Mouse (Mus musculus): Measurements from ENCODE around the gene Olfr1209. TPM values are rescaled to one million over a fixed set of nuclear protein-coding genes. Genes with fewer than 3 reads are reported as not detected.

The Olfr1209 gene
- polyA plus RNA-seq (2015; fragmentation: Nextera tagmentation; extraction: Ambion mirVana), result not detected in 2 replicates

DNA sequence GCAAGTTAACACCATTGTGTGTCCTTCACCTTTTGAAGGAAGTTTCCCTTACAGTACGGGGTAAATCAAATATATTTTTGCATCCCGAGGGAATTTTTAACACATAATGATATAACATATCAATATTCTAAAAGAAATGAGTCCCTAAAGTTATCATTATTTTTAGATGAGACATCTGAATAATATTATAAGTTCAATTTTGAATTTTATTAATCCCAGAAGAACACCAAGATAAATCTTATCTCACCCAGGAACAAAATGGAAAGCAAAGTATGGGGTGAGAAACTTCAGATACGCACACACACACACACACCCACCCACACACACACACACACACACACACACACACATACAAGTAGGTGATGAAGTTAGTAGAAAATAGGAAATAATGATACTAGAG, at the start of gene Olfr1209:
TSS of gene Olfr1209 (minus strand) at position 101 of the 400 bp plus-strand sequence.
- no peak within 1 kb of the TSS for H3K4me3 ChIP-seq (ENCODE audit: low read depth, low read length)
- no peaks in the 10 kb centered on the region for H3K36me3 ChIP-seq (ENCODE audit: control insufficient read depth, insufficient read depth)
- H3K9me3 ChIP-seq (replicated peaks; ENCODE audit: control insufficient read depth, low read length), result no peaks in the 10 kb centered on the region
- no peaks in the 10 kb centered on the region for H3K4me1 ChIP-seq (ENCODE audit: control insufficient read depth, low read depth, low read length)
- no peak within 1 kb of the TSS for H3K27ac ChIP-seq (ENCODE audit: low read length)
- no peak within 1 kb of the TSS for H3K9ac ChIP-seq (ENCODE audit: low read depth, low read length)
- no peaks in the 10 kb centered on the region for H3K27me3 ChIP-seq (ENCODE audit: control insufficient read depth, insufficient read depth, low read depth, low read length)
- no peak within 1 kb of the TSS for H3K4me2 ChIP-seq (ENCODE audit: low read depth, low read length)
- ATAC-seq (ENCODE audit: low read depth), result no peak
- WGBS (ENCODE audit: insufficient replicate concordance), result 55% methylated on average over 3 of the region's 3 CpGs

DNA sequence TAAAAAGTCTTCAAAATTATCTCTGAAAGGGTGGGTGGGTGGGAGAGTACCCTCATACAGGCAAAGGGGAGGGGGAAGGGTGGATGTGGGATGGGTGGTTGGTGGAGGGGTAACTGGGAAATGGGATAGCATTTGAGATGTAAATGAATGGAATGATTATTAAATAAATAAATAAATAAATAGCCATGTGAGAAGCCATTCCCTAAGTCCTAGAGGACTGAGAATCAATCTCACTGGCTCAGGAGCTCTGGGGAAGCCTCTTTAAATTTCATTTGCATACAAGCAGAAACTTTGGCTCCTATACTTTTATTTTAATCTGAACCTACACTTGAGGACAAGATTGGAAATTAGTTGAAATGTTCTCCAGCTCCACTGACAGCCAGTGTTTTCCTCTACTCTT, 38.7 kb upstream of the Olfr1209 start, which contains the start of gene Olfr1212:
TSS of gene Olfr1212 (plus strand) at position 301 of the 400 bp plus-strand sequence.
- no peaks in the 10 kb centered on the region for H3K4me1 ChIP-seq (ENCODE audit: control insufficient read depth, low read depth, low read length)
- H3K9ac ChIP-seq (ENCODE audit: low read depth, low read length), result no peak within 1 kb of the TSS
- H3K4me2 ChIP-seq (ENCODE audit: low read depth, low read length), result no peak within 1 kb of the TSS
- H3K27ac ChIP-seq (ENCODE audit: low read length), result no peak within 1 kb of the TSS
- H3K4me3 ChIP-seq (ENCODE audit: low read depth, low read length), result no peak within 1 kb of the TSS
- ATAC-seq (ENCODE audit: low read depth), result no peak
- no peaks in the 10 kb centered on the region for H3K36me3 ChIP-seq (ENCODE audit: control insufficient read depth, insufficient read depth)
- H3K9me3 ChIP-seq (replicated peaks; ENCODE audit: control insufficient read depth, low read length), result no peaks in the 10 kb centered on the region; the same call in 1 of the 2 replicates
- no peaks in the 10 kb centered on the region for H3K27me3 ChIP-seq (ENCODE audit: control insufficient read depth, insufficient read depth, low read depth, low read length)

DNA sequence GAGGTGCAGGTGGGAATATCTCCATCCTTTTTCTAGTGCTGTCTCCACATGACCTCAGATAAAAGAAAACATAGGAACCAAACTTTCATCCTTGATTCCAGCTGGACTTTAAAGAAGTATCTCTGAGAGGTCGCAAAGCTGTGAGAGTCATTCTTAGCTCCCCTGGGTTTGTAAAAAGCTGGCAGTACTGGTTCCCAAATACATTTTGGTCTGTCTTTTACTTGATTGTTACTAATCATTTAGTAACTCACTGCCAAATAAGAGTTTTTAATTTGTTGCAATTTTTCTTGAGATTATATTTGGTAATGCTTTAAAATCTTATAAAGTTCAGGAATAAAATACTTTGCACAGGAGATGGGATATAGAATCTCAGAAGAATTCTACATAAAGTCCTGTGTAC, 23.1 kb upstream of the Olfr1209 start, which contains the start of gene Olfr1211:
TSS of gene Olfr1211 (minus strand) at position 101 of the 400 bp plus-strand sequence.
- WGBS (ENCODE audit: insufficient replicate concordance), result 70% methylated on average over 1 of the region's 1 CpGs
- no peak within 1 kb of the TSS for H3K9ac ChIP-seq (ENCODE audit: low read depth, low read length)
- no peak for ATAC-seq (ENCODE audit: low read depth)
- H3K27ac ChIP-seq (ENCODE audit: low read length), result no peak within 1 kb of the TSS
- no peak within 1 kb of the TSS for H3K4me2 ChIP-seq (ENCODE audit: low read depth, low read length)
- H3K36me3 ChIP-seq (ENCODE audit: control insufficient read depth, insufficient read depth), result no peaks in the 10 kb centered on the region
- no peak within 1 kb of the TSS for H3K4me3 ChIP-seq (ENCODE audit: low read depth, low read length)
- H3K9me3 ChIP-seq (replicated peaks; ENCODE audit: control insufficient read depth, low read length), result no peaks in the 10 kb centered on the region
- H3K27me3 ChIP-seq (ENCODE audit: control insufficient read depth, insufficient read depth, low read depth, low read length), result no peaks in the 10 kb centered on the region
- no peaks in the 10 kb centered on the region for H3K4me1 ChIP-seq (ENCODE audit: control insufficient read depth, low read depth, low read length)

DNA sequence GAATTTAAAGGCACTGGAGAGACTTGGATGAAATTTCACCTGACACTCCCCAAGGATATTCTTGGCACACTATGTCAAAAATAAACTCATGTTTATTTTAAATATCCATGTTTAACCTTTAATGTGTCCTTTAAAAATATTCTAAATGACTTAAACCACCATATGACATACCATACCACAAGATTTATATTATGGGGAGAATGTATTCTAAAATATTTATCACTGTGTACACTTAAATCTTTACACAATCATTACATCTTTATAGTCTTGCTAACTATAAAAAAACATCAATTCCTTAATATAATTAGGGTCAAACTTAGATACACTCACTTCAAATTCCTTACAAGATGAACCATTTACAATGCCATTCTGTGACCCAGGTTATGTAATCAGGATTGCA, 12.7 kb downstream of the Olfr1209 start, which contains the start of gene Olfr1208:
TSS of gene Olfr1208 (minus strand) at position 101 of the 400 bp plus-strand sequence.
- H3K36me3 ChIP-seq (ENCODE audit: control insufficient read depth, insufficient read depth), result no peaks in the 10 kb centered on the region
- H3K4me2 ChIP-seq (ENCODE audit: low read depth, low read length), result no peak within 1 kb of the TSS
- H3K4me3 ChIP-seq (ENCODE audit: low read depth, low read length), result no peak within 1 kb of the TSS
- H3K9me3 ChIP-seq (replicated peaks; ENCODE audit: control insufficient read depth, low read length), result no peaks in the 10 kb centered on the region
- H3K27me3 ChIP-seq (ENCODE audit: control insufficient read depth, insufficient read depth, low read depth, low read length), result no peaks in the 10 kb centered on the region
- no peak within 1 kb of the TSS for H3K9ac ChIP-seq (ENCODE audit: low read depth, low read length)
- no peaks in the 10 kb centered on the region for H3K4me1 ChIP-seq (ENCODE audit: control insufficient read depth, low read depth, low read length)
- no peak for ATAC-seq (ENCODE audit: low read depth)
- no peak within 1 kb of the TSS for H3K27ac ChIP-seq (ENCODE audit: low read length)

DNA sequence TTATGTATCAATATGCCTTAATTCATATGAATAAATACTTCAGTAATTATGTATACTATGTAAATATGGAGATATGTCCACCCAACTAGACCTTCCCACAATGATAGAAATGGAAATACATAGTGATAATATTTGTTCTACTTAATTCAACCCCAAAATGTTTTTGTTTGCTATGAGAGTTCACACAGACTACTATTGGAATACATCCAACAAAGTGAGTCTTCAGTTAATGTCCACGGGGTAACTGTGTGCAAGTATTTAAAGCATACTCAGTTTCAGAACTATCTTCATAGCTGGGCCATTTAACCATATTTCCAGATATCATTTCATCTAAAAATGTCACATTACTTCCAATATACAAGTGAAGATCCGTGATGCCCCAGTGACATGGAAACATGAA, 52.0 kb downstream of the Olfr1209 start, which contains the start of gene Olfr1206:
TSS of gene Olfr1206 (plus strand) at position 301 of the 400 bp plus-strand sequence.
- 52% methylated on average over 2 of the region's 2 CpGs for WGBS (ENCODE audit: insufficient replicate concordance)
- H3K4me3 ChIP-seq (ENCODE audit: low read depth, low read length), result no peak within 1 kb of the TSS
- no peaks in the 10 kb centered on the region for H3K36me3 ChIP-seq (ENCODE audit: control insufficient read depth, insufficient read depth)
- H3K9ac ChIP-seq (ENCODE audit: low read depth, low read length), result no peak within 1 kb of the TSS
- no peak within 1 kb of the TSS for H3K4me2 ChIP-seq (ENCODE audit: low read depth, low read length)
- H3K4me1 ChIP-seq (ENCODE audit: control insufficient read depth, low read depth, low read length), result no peaks in the 10 kb centered on the region
- H3K27me3 ChIP-seq (ENCODE audit: control insufficient read depth, insufficient read depth, low read depth, low read length), result no peaks in the 10 kb centered on the region
- no peak for ATAC-seq (ENCODE audit: low read depth)
- H3K27ac ChIP-seq (ENCODE audit: low read length), result no peak within 1 kb of the TSS
- no peaks in the 10 kb centered on the region for H3K9me3 ChIP-seq (replicated peaks; ENCODE audit: control insufficient read depth, low read length)

Other genes with a start within 250 kb of the Olfr1209 start
- gene Olfr1193, start 239.5 kb downstream of the Olfr1209 start, polyA plus RNA-seq (2015; fragmentation: Nextera tagmentation; extraction: Ambion mirVana), result not detected in 2 replicates
- not detected in 2 replicates for gene Olfr1195, start 226.0 kb downstream of the Olfr1209 start, polyA plus RNA-seq (2015; fragmentation: Nextera tagmentation; extraction: Ambion mirVana)
- not detected in 2 replicates for gene Olfr1196, start 210.6 kb downstream of the Olfr1209 start, polyA plus RNA-seq (2015; fragmentation: Nextera tagmentation; extraction: Ambion mirVana)
- not detected in 2 replicates for gene Olfr1197, start 182.8 kb downstream of the Olfr1209 start, polyA plus RNA-seq (2015; fragmentation: Nextera tagmentation; extraction: Ambion mirVana)
- gene Olfr1198, start 163.8 kb downstream of the Olfr1209 start, polyA plus RNA-seq (2015; fragmentation: Nextera tagmentation; extraction: Ambion mirVana), result not detected in 2 replicates
- not detected in 2 replicates for gene Olfr1199, start 154.7 kb downstream of the Olfr1209 start, polyA plus RNA-seq (2015; fragmentation: Nextera tagmentation; extraction: Ambion mirVana)
- gene Olfr1200, start 144.7 kb downstream of the Olfr1209 start, polyA plus RNA-seq (2015; fragmentation: Nextera tagmentation; extraction: Ambion mirVana), result not detected in 2 replicates
- not detected in 2 replicates for gene Olfr1201, start 122.1 kb downstream of the Olfr1209 start, polyA plus RNA-seq (2015; fragmentation: Nextera tagmentation; extraction: Ambion mirVana)
- gene Olfr1202, start 100.7 kb downstream of the Olfr1209 start, polyA plus RNA-seq (2015; fragmentation: Nextera tagmentation; extraction: Ambion mirVana), result not detected in 2 replicates
- not detected in 2 replicates for gene Olfr1205, start 85.4 kb downstream of the Olfr1209 start, polyA plus RNA-seq (2015; fragmentation: Nextera tagmentation; extraction: Ambion mirVana)
- gene Olfr1204, start 65.9 kb downstream of the Olfr1209 start, polyA plus RNA-seq (2015; fragmentation: Nextera tagmentation; extraction: Ambion mirVana), result not detected in 2 replicates
- gene Olfr1206, start 51.9 kb downstream of the Olfr1209 start, polyA plus RNA-seq (2015; fragmentation: Nextera tagmentation; extraction: Ambion mirVana), result not detected in 2 replicates
- not detected in 2 replicates for gene Olfr1208, start 12.8 kb downstream of the Olfr1209 start, polyA plus RNA-seq (2015; fragmentation: Nextera tagmentation; extraction: Ambion mirVana)
- gene Olfr1211, start 23.0 kb upstream of the Olfr1209 start, polyA plus RNA-seq (2015; fragmentation: Nextera tagmentation; extraction: Ambion mirVana), result not detected in 2 replicates
- not detected in 2 replicates for gene Olfr1212, start 38.8 kb upstream of the Olfr1209 start, polyA plus RNA-seq (2015; fragmentation: Nextera tagmentation; extraction: Ambion mirVana)
- gene Gm13762, start 65.1 kb upstream of the Olfr1209 start, polyA plus RNA-seq (2015; fragmentation: Nextera tagmentation; extraction: Ambion mirVana), result not detected in 2 replicates
- not detected in 2 replicates for gene Olfr1214, start 77.5 kb upstream of the Olfr1209 start, polyA plus RNA-seq (2015; fragmentation: Nextera tagmentation; extraction: Ambion mirVana)
- not detected in 2 replicates for gene Olfr1215, start 91.8 kb upstream of the Olfr1209 start, polyA plus RNA-seq (2015; fragmentation: Nextera tagmentation; extraction: Ambion mirVana)
- not detected in 2 replicates for gene Olfr1216, start 103.2 kb upstream of the Olfr1209 start, polyA plus RNA-seq (2015; fragmentation: Nextera tagmentation; extraction: Ambion mirVana)
- not detected in 2 replicates for gene Olfr1217, start 116.9 kb upstream of the Olfr1209 start, polyA plus RNA-seq (2015; fragmentation: Nextera tagmentation; extraction: Ambion mirVana)
- not detected in 2 replicates for gene Olfr1218, start 146.0 kb upstream of the Olfr1209 start, polyA plus RNA-seq (2015; fragmentation: Nextera tagmentation; extraction: Ambion mirVana)
- gene Olfr1219, start 168.4 kb upstream of the Olfr1209 start, polyA plus RNA-seq (2015; fragmentation: Nextera tagmentation; extraction: Ambion mirVana), result not detected in 2 replicates
- gene Olfr1220, start 191.7 kb upstream of the Olfr1209 start, polyA plus RNA-seq (2015; fragmentation: Nextera tagmentation; extraction: Ambion mirVana), result not detected in 2 replicates
- gene Olfr1221, start 202.1 kb upstream of the Olfr1209 start, polyA plus RNA-seq (2015; fragmentation: Nextera tagmentation; extraction: Ambion mirVana), result not detected in 2 replicates
- gene Olfr1222, start 217.9 kb upstream of the Olfr1209 start, polyA plus RNA-seq (2015; fragmentation: Nextera tagmentation; extraction: Ambion mirVana), result not detected in 2 replicates
- gene Olfr1223, start 236.4 kb upstream of the Olfr1209 start, polyA plus RNA-seq (2015; fragmentation: Nextera tagmentation; extraction: Ambion mirVana), result not detected in 2 replicates
- gene Olfr1224-ps1, start 248.9 kb upstream of the Olfr1209 start, polyA plus RNA-seq (2015; fragmentation: Nextera tagmentation; extraction: Ambion mirVana), result not detected in 2 replicates